Comparison of ENCODE assay signal across 8 mouse cellular contexts in the genomic region with DNA sequence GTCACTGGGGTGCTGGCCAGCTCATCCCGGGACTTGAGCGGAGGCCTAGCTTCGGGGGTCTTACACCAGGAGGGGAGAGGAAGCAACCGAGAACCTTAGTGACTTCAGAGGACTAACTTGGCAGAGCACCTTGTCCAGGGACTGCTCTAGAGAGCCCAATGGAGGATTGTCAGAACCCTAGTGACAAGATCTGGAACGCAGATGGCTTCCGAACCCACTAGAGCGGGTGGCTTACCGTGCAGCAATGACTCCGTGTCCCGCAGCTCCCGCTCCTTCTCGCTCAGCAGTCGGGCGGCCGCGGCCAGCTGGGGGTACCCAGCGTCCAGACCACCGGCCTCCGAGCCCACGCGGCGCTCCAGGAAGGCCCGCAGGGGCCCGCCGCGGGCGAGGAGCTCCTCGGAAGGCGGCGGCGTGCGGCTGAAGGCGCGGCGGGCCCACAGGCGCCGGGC. TPM values are rescaled to one million over a fixed set of nuclear protein-coding genes. Genes with fewer than 3 reads are reported as not detected.
DNase-seq lines count a peak whose midpoint lies in the region; ATAC-seq and TF ChIP-seq lines count a peak whose summit lies in the region.

No protein-coding gene starts in this region.

- peak overlapping the region; percentile 83 for H3K4me3 ChIP-seq in cerebellum, adult 2 months (replicated peaks; ENCODE audit: insufficient read depth, low read depth, low read length)
- H3K4me3 ChIP-seq in heart, embryonic 15.5 days = peak overlapping the region; percentile 95
- H3K4me3 ChIP-seq in liver, embryonic 14.5 days (ENCODE audit: insufficient read depth in 1 of 2, low read depth in 2 of 2, low read length in 2 of 2) = peak overlapping the region; percentile 94 to 98

- under 1% methylated on average over 37 of the region's 37 CpGs for WGBS in cerebellum, adult 2 months
- WGBS in heart, embryonic 15.5 days = 0% methylated on average over 37 of the region's 37 CpGs
- WGBS in liver, embryonic 14.5 days (ENCODE audit: insufficient replicate concordance) = under 1% methylated on average over 37 of the region's 37 CpGs

- peaks cover 19% of the 10 kb centered on the region for H3K36me3 ChIP-seq in heart, embryonic 15.5 days
- H3K36me3 ChIP-seq in liver, embryonic 14.5 days (replicated peaks; ENCODE audit: control insufficient read depth, insufficient read depth, low read depth) = peaks cover 18% of the 10 kb centered on the region

- H3K4me2 ChIP-seq in heart, embryonic 15.5 days = peak overlapping the region; percentile 73
- H3K4me2 ChIP-seq in liver, embryonic 14.5 days (ENCODE audit: low read depth) = peak overlapping the region; percentile 70

- H3K9ac ChIP-seq in heart, embryonic 15.5 days = peak overlapping the region; percentile 94
- H3K9ac ChIP-seq in liver, embryonic 14.5 days (replicated peaks) = peak overlapping the region; percentile 94

- H3K9me3 ChIP-seq in heart, embryonic 15.5 days (replicated peaks) = no peaks in the 10 kb centered on the region
- no peaks in the 10 kb centered on the region for H3K9me3 ChIP-seq in liver, embryonic 14.5 days (ENCODE audit: control insufficient read depth, low read length)

- no peak for TF ChIP-seq POLR2A in cerebellum, adult 2 months (IDR thresholded peaks at IDR 0.05; ENCODE audit: borderline replicate concordance, insufficient read depth, low read length)

- H3K27ac ChIP-seq in cerebellum, adult 2 months (ENCODE audit: insufficient read depth, low read length) = peak overlapping the region; percentile 61
- peak overlapping the region; percentile 97 for H3K27ac ChIP-seq in heart, embryonic 15.5 days
- peak overlapping the region; percentile 68 for H3K27ac ChIP-seq in liver, embryonic 14.5 days

- no peak for TF ChIP-seq CTCF in cerebellum, adult 2 months (IDR thresholded peaks at IDR 0.05; ENCODE audit: borderline replicate concordance, insufficient read depth, low read depth, low read length)
- no peak for TF ChIP-seq CTCF in liver, embryonic 14.5 days (IDR thresholded peaks at IDR 0.05; ENCODE audit: low read depth)

- H3K27me3 ChIP-seq in cerebellum, adult 2 months (ENCODE audit: control insufficient read depth, insufficient read depth, low read length) = no peaks in the 10 kb centered on the region
- no peaks in the 10 kb centered on the region for H3K27me3 ChIP-seq in heart, embryonic 15.5 days
- H3K27me3 ChIP-seq in liver, embryonic 14.5 days (ENCODE audit: control insufficient read depth, insufficient read depth, low read length) = no peaks in the 10 kb centered on the region

- peaks cover 3% of the 10 kb centered on the region; the same call in 1 of the 2 replicates for H3K4me1 ChIP-seq in cerebellum, adult 2 months (ENCODE audit: control insufficient read depth, insufficient read depth, low read length)
- peaks cover 12% of the 10 kb centered on the region for H3K4me1 ChIP-seq in heart, embryonic 15.5 days (replicated peaks)
- peaks cover 22 to 23% of the 10 kb centered on the region in 2 experiments for H3K4me1 ChIP-seq in liver, embryonic 14.5 days (replicated peaks; ENCODE audit: control insufficient read depth in 2 of 2, insufficient read depth in 2 of 2, low read length in 1 of 2)

- peak; percentile 10 for ATAC-seq in heart, embryonic 15.5 days (replicated peaks; ENCODE audit: insufficient number of reproducible peaks, insufficient read depth, low FRiP score, low read depth)
- peak; percentile 7 for ATAC-seq in liver, embryonic 14.5 days (ENCODE audit: insufficient read depth)

- no peak for DNase-seq in cerebellum, adult 2 months
- DNase-seq in cerebellum, postnatal 36 days = no peak
- peak; percentile 5 for DNase-seq in ovary, adult 18-20 months (ENCODE audit: low spot score)
- DNase-seq in ovary, postnatal 36 days (ENCODE audit: low spot score) = no peak
- DNase-seq in liver, embryonic 14.5 days (ENCODE audit: low read depth in 3 of 3, low spot score in 3 of 3) = no peak
- DNase-seq in adipocyte (ENCODE audit: low spot score) = no peak
- DNase-seq in thymus, postnatal 10 days (ENCODE audit: low spot score in 2 of 2) = no peak

- TF ChIP-seq EP300 in liver, embryonic 14.5 days (IDR thresholded peaks at IDR 0.05; ENCODE audit: low read depth) = no peak

RNA-seq across cellular contexts. Expression of a gene that starts 0.4 kb away (rescaled TPM):
- polyA plus RNA-seq in cerebellum, adult 2 months (2012; rRNA removed) = 5.8 and 7.0 TPM in 2 replicates
- 11.1 and 12.2 TPM in 2 replicates for polyA plus RNA-seq in heart, embryonic 15.5 days (2015; fragmentation: Nextera tagmentation; extraction: Ambion mirVana)
- 1.1 and 2.6 TPM in 2 replicates for polyA plus RNA-seq in liver, embryonic 14.5 days (2012; rRNA removed)
- 5.3 and 7.2 TPM in 2 replicates for polyA plus RNA-seq in liver, embryonic 14.5 days (2014; fragmentation: Nextera tagmentation; extraction: Ambion mirVana)

RNA-seq across cellular contexts. Expression of a gene that starts 17.9 kb away (rescaled TPM):
- polyA plus RNA-seq in cerebellum, adult 2 months (2012; rRNA removed) = 3.8 and 5.0 TPM in 2 replicates
- polyA plus RNA-seq in heart, embryonic 15.5 days (2015; fragmentation: Nextera tagmentation; extraction: Ambion mirVana) = 37.9 and 40.9 TPM in 2 replicates
- 22.7 and 40.2 TPM in 2 replicates for polyA plus RNA-seq in liver, embryonic 14.5 days (2012; rRNA removed)
- 90.4 and 94.5 TPM in 2 replicates for polyA plus RNA-seq in liver, embryonic 14.5 days (2014; fragmentation: Nextera tagmentation; extraction: Ambion mirVana)
